Mouse (Mus musculus): Measurements from ENCODE around the gene Olfr401. TPM values are rescaled to one million over a fixed set of nuclear protein-coding genes. Genes with fewer than 3 reads are reported as not detected.

Gene Olfr401
- polyA plus RNA-seq, 1 experiment from 2014 or later: not detected

DNA sequence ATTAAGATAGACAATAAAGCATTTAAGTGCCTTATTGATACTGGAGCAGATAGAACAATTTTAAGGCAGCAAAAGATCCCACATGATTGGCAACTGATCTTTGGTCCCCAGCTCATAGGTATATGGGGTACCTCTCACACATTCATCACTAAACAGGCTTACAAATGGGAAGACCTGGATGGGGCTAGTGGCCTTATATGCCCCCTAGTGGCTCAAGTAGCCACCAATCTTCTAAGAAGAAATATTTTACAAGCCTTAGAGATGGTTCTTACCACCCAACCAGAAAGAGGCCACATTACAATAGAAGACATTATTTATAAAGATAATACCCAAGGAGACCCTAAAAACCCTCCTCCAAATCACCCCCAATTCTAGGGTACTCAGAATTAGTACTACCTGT lies 32.4 kb downstream of the Olfr401 start:
- H3K9me3 ChIP-seq (ENCODE audit: control insufficient read depth, low read length): no peaks in the 10 kb centered on the region
- H3K27ac ChIP-seq (replicated peaks): no peak overlapping the region
- H3K27me3 ChIP-seq (ENCODE audit: control insufficient read depth, insufficient read depth, low read length): no peaks in the 10 kb centered on the region
- no peak overlapping the region for H3K9ac ChIP-seq (ENCODE audit: low read length)
- no peak for TF ChIP-seq CTCF (IDR thresholded peaks at IDR 0.05; ENCODE audit: low read depth)
- H3K36me3 ChIP-seq (ENCODE audit: control insufficient read depth, insufficient read depth, low read length): no peaks in the 10 kb centered on the region
- H3K4me1 ChIP-seq (replicated peaks; ENCODE audit: control insufficient read depth, insufficient read depth): no peaks in the 10 kb centered on the region
- H3K4me3 ChIP-seq (ENCODE audit: low read depth, low read length): no peak overlapping the region
- no peak overlapping the region for H3K4me2 ChIP-seq (replicated peaks; ENCODE audit: low read depth)
- DNase-seq (ENCODE audit: low spot score) (no peak), ATAC-seq (ENCODE audit: low FRiP score, low TSS enrichment) (no peak)

GRCm38 (mm10) chr11:74153229-74153628 lies 39.7 kb downstream of the Olfr401 start, which contains the start of gene Olfr402:
Gene Olfr402, plus strand, starts transcription at chr11:74153529.
- H3K9me3 ChIP-seq (ENCODE audit: control insufficient read depth, low read length): no peaks in the 10 kb centered on the region
- H3K4me1 ChIP-seq (replicated peaks; ENCODE audit: control insufficient read depth, insufficient read depth): no peaks in the 10 kb centered on the region
- H3K27ac ChIP-seq (replicated peaks): no peak within 1 kb of the TSS
- H3K9ac ChIP-seq (ENCODE audit: low read length): no peak within 1 kb of the TSS
- ATAC-seq (ENCODE audit: low FRiP score, low TSS enrichment) (no peak), DNase-seq (ENCODE audit: low spot score) (no peak)
- TF ChIP-seq CTCF (IDR thresholded peaks at IDR 0.05; ENCODE audit: low read depth): no peak
- no peak for TF ChIP-seq EP300 (optimal IDR thresholded peaks at IDR 0.05)
- 55% methylated on average over 3 of the region's 3 CpGs for WGBS
- H3K36me3 ChIP-seq (ENCODE audit: control insufficient read depth, insufficient read depth, low read length): no peaks in the 10 kb centered on the region
- no peak within 1 kb of the TSS for H3K4me2 ChIP-seq (replicated peaks; ENCODE audit: low read depth)
- H3K27me3 ChIP-seq (ENCODE audit: control insufficient read depth, insufficient read depth, low read length): no peaks in the 10 kb centered on the region
- H3K4me3 ChIP-seq (ENCODE audit: low read depth, low read length): no peak within 1 kb of the TSS

GRCm38 (mm10) chr11:74168771-74169170 lies 55.3 kb downstream of the Olfr401 start:
- DNase-seq (ENCODE audit: low spot score): no peak
- H3K4me2 ChIP-seq (replicated peaks; ENCODE audit: low read depth): no peak overlapping the region
- no peaks in the 10 kb centered on the region for H3K27me3 ChIP-seq (ENCODE audit: control insufficient read depth, insufficient read depth, low read length)
- no peaks in the 10 kb centered on the region for H3K9me3 ChIP-seq (ENCODE audit: control insufficient read depth, low read length)
- TF ChIP-seq EP300 (optimal IDR thresholded peaks at IDR 0.05): no peak
- no peak for ATAC-seq (ENCODE audit: low FRiP score, low TSS enrichment)
- H3K4me1 ChIP-seq (replicated peaks; ENCODE audit: control insufficient read depth, insufficient read depth): no peaks in the 10 kb centered on the region
- no peaks in the 10 kb centered on the region for H3K36me3 ChIP-seq (ENCODE audit: control insufficient read depth, insufficient read depth, low read length)
- no peak overlapping the region for H3K27ac ChIP-seq (replicated peaks)
- no peak overlapping the region for H3K9ac ChIP-seq (ENCODE audit: low read length)
- H3K4me3 ChIP-seq (ENCODE audit: low read depth, low read length): no peak overlapping the region

Other genes with a start within 250 kb of the Olfr401 start
- gene Olfr394, start 222.9 kb upstream of the Olfr401 start, polyA plus RNA-seq (2015; fragmentation: Nextera tagmentation; extraction: Ambion mirVana): not detected in 2 replicates
- not detected in 2 replicates for gene Olfr395, start 204.4 kb upstream of the Olfr401 start, polyA plus RNA-seq (2015; fragmentation: Nextera tagmentation; extraction: Ambion mirVana)
- 0.08 TPM in 1 of 2 replicates, not detected in the other for gene Olfr23, start 177.0 kb upstream of the Olfr401 start, polyA plus RNA-seq (2015; fragmentation: Nextera tagmentation; extraction: Ambion mirVana)
- gene Olfr397, start 152.9 kb upstream of the Olfr401 start, polyA plus RNA-seq (2015; fragmentation: Nextera tagmentation; extraction: Ambion mirVana): not detected in 2 replicates
- gene Olfr398, start 123.3 kb upstream of the Olfr401 start, polyA plus RNA-seq (2015; fragmentation: Nextera tagmentation; extraction: Ambion mirVana): 0.01 TPM in 1 of 2 replicates, not detected in the other
- not detected in 2 replicates for gene Olfr139, start 57.2 kb upstream of the Olfr401 start, polyA plus RNA-seq (2015; fragmentation: Nextera tagmentation; extraction: Ambion mirVana)
- gene Olfr399, start 57.1 kb upstream of the Olfr401 start, polyA plus RNA-seq (2015; fragmentation: Nextera tagmentation; extraction: Ambion mirVana): not detected in 2 replicates
- gene Zfp616, start 43.8 kb upstream of the Olfr401 start, polyA plus RNA-seq (2015; fragmentation: Nextera tagmentation; extraction: Ambion mirVana): not detected in 2 replicates
- not detected in 2 replicates for gene Olfr402, start 39.8 kb downstream of the Olfr401 start, polyA plus RNA-seq (2015; fragmentation: Nextera tagmentation; extraction: Ambion mirVana)
- gene Olfr403, start 72.5 kb downstream of the Olfr401 start, polyA plus RNA-seq (2015; fragmentation: Nextera tagmentation; extraction: Ambion mirVana): not detected in 2 replicates
- gene Olfr43, start 97.7 kb downstream of the Olfr401 start, polyA plus RNA-seq (2015; fragmentation: Nextera tagmentation; extraction: Ambion mirVana): not detected in 2 replicates
- not detected in 2 replicates for gene Olfr406, start 146.1 kb downstream of the Olfr401 start, polyA plus RNA-seq (2015; fragmentation: Nextera tagmentation; extraction: Ambion mirVana)
- gene Olfr59, start 170.0 kb downstream of the Olfr401 start, polyA plus RNA-seq (2015; fragmentation: Nextera tagmentation; extraction: Ambion mirVana): not detected in 2 replicates
- not detected in 2 replicates for gene Olfr410, start 224.3 kb downstream of the Olfr401 start, polyA plus RNA-seq (2015; fragmentation: Nextera tagmentation; extraction: Ambion mirVana)
- gene Olfr411, start 238.9 kb downstream of the Olfr401 start, polyA plus RNA-seq (2015; fragmentation: Nextera tagmentation; extraction: Ambion mirVana): not detected in 2 replicates
- gene Olfr412, start 248.4 kb downstream of the Olfr401 start, polyA plus RNA-seq (2015; fragmentation: Nextera tagmentation; extraction: Ambion mirVana): not detected in 2 replicates